Comparison of ENCODE assay signal across 11 mouse cellular contexts in genomic region chr12:13176927-13177326, GRCm38 (mm10).
A peak's percentile ranks its signal among the peaks of the same experiment; 100 is the strongest.
DNase-seq lines count a peak whose midpoint lies in the region; ATAC-seq and TF ChIP-seq lines count a peak whose summit lies in the region.
"Had no signal": no experiment of that assay in that cellular context is flagged by ENCODE, and none has a peak within 500 bp of the region (broad histone marks: within the 10 kb centered on the region; RNA-seq: fewer than 3 reads in every experiment).

No protein-coding gene starts in this region.

- TF ChIP-seq CTCF in brain, embryonic 14.5 days (IDR thresholded peaks at IDR 0.05; ENCODE audit: borderline replicate concordance, extremely low read depth, insufficient read depth, insufficient read length): no peak

- intact Hi-C loops in left cerebral cortex, postnatal 25 days (cut with DNase I): no loop called here

- no peaks in the 10 kb centered on the region for H3K9me3 ChIP-seq in forebrain, embryonic 14.5 days (replicated peaks; ENCODE audit: control insufficient read depth, low read length)
- no peaks in the 10 kb centered on the region for H3K9me3 ChIP-seq in forebrain, embryonic 15.5 days
- no peaks in the 10 kb centered on the region for H3K9me3 ChIP-seq in limb, embryonic 12.5 days
- H3K9me3 ChIP-seq: heart, embryonic 15.5 days had no signal

- H3K4me3 ChIP-seq in forebrain, embryonic 14.5 days (ENCODE audit: low read depth, low read length): no peak overlapping the region
- no peak overlapping the region for H3K4me3 ChIP-seq in forebrain, embryonic 15.5 days
- H3K4me3 ChIP-seq in limb, embryonic 12.5 days (replicated peaks): no peak overlapping the region
- H3K4me3 ChIP-seq: heart, embryonic 15.5 days had no signal

- no peak overlapping the region for H3K27ac ChIP-seq in forebrain, embryonic 14.5 days (ENCODE audit: low read depth, low read length)
- H3K27ac ChIP-seq in forebrain, embryonic 15.5 days (replicated peaks): no peak overlapping the region
- H3K27ac ChIP-seq in limb, embryonic 12.5 days: peak overlapping the region; percentile 68
- H3K27ac ChIP-seq: heart, embryonic 15.5 days had no signal

- WGBS in forebrain, embryonic 14.5 days: 74% methylated on average over 3 of the region's 3 CpGs
- 68% methylated on average over 3 of the region's 3 CpGs for WGBS in forebrain, embryonic 15.5 days
- WGBS in limb, embryonic 12.5 days: 48% methylated on average over 3 of the region's 3 CpGs

- no peak for TF ChIP-seq POLR2A in brain, embryonic 14.5 days (IDR thresholded peaks at IDR 0.05; ENCODE audit: borderline replicate concordance, extremely low read depth, insufficient read depth, insufficient read length, poor library complexity, severe bottlenecking)

- H3K9ac ChIP-seq in forebrain, embryonic 14.5 days (ENCODE audit: low read length): no peak overlapping the region
- no peak overlapping the region for H3K9ac ChIP-seq in forebrain, embryonic 15.5 days (replicated peaks)
- H3K9ac ChIP-seq in limb, embryonic 12.5 days (replicated peaks): no peak overlapping the region
- H3K9ac ChIP-seq: heart, embryonic 15.5 days had no signal

- no peaks in the 10 kb centered on the region for H3K36me3 ChIP-seq in forebrain, embryonic 14.5 days (ENCODE audit: control insufficient read depth, insufficient read depth, low read length)
- no peaks in the 10 kb centered on the region for H3K36me3 ChIP-seq in forebrain, embryonic 15.5 days
- no peaks in the 10 kb centered on the region for H3K36me3 ChIP-seq in limb, embryonic 12.5 days
- H3K36me3 ChIP-seq: heart, embryonic 15.5 days had no signal

- H3K27me3 ChIP-seq in forebrain, embryonic 14.5 days (replicated peaks; ENCODE audit: control insufficient read depth, insufficient read depth, low read length): no peaks in the 10 kb centered on the region
- H3K27me3 ChIP-seq in forebrain, embryonic 15.5 days: no peaks in the 10 kb centered on the region
- H3K27me3 ChIP-seq in limb, embryonic 12.5 days: no peaks in the 10 kb centered on the region; the same call in 1 of the 2 replicates
- H3K27me3 ChIP-seq: heart, embryonic 15.5 days had no signal

- DNase-seq in forebrain, embryonic 14.5 days (ENCODE audit: low spot score): peak; percentile 42
- peak; percentile 37 to 62 for DNase-seq in left cerebral cortex, postnatal 25 days (ENCODE audit: low spot score in 2 of 2)
- DNase-seq in left cerebral cortex, adult 11 months (ENCODE audit: low spot score): no peak
- peak; percentile 51 for DNase-seq in brain, embryonic 14.5 days (ENCODE audit: low read depth)
- DNase-seq in ovary, postnatal 10 days (ENCODE audit: low spot score): no peak
- no peak for DNase-seq in thymus, postnatal 36 days
- DNase-seq: B cell, adult 2 months; lung, adult 2 months had no signal

- no peaks in the 10 kb centered on the region; the same call in 1 of the 2 replicates for H3K4me1 ChIP-seq in forebrain, embryonic 14.5 days (ENCODE audit: control insufficient read depth, insufficient read depth, low read length)
- H3K4me1 ChIP-seq in forebrain, embryonic 15.5 days: peaks cover 8% of the 10 kb centered on the region
- H3K4me1 ChIP-seq in limb, embryonic 12.5 days (replicated peaks): peaks cover 67% of the 10 kb centered on the region

- no peak overlapping the region for H3K4me2 ChIP-seq in forebrain, embryonic 14.5 days (ENCODE audit: low read length)
- no peak overlapping the region for H3K4me2 ChIP-seq in forebrain, embryonic 15.5 days (replicated peaks)
- H3K4me2 ChIP-seq in limb, embryonic 12.5 days: no peak overlapping the region
- H3K4me2 ChIP-seq: heart, embryonic 15.5 days had no signal

- no peak for ATAC-seq in forebrain, embryonic 14.5 days
- ATAC-seq in forebrain, embryonic 15.5 days (replicated peaks): no peak
- ATAC-seq in limb, embryonic 12.5 days (ENCODE audit: insufficient number of reproducible peaks, insufficient read depth, low FRiP score, low TSS enrichment, low read depth): no peak

Comparison
In these comparisons a context has a peak if more than half of its experiments do, and no peak if none do; other contexts are left out.
1. DNase-seq: peak in forebrain, embryonic 14.5 days (single experiment), left cerebral cortex, postnatal 25 days (2 of 2) and brain, embryonic 14.5 days (single experiment); none in left cerebral cortex, adult 11 months (single experiment), ovary, postnatal 10 days (single experiment) and thymus, postnatal 36 days (0 of 2).